Mouse (Mus musculus) frontal cortex, postnatal 14 days (tissue): ENCODE measurements around the gene Amz1.

Experiments
- DNase-seq, 2 experiments: peaks; one replicate each; pipeline ENCODE4 v3.0.0; 2022; ENCODE audit warnings: low spot score in 2 of 2

Amz1 gene

DNA sequence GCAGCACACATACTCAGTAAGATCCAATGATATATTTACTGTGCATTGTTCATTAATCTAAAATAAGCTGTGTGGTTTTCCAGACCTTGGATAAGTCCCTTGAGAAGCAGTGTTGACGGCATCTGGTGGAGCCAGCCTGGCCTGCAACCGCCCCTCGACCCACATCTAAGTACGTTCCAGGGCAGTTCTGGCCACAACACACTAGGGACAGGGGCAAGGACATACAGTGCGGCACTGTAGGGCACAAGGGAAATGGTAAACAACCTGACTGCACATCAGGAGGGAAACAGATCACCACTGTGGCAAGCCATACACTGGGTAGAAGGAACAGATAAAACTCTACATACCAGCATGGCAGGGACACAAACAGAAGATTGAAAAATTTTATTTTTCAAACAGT lies 77.9 kb downstream of the Amz1 start:
- DNase-seq: no peak

DNA sequence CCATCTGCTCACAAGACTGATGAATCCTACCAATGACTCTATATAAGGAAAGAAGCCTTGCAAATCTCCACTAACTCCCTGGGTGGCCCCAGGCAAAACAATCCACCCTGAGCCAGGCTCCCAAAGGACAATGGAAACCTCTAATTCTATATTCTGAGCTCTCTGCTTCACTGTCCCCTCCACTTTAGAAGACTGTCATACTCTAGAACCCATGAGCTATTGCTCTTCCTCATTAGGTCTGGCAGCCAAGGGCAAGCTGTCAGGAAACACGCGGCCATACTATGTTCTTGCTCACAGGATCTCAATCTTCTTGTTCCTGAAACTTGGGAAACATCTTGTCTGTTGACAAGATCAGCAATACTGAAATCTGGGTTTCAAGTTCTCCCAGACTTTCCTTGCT lies 82.3 kb downstream of the Amz1 start:
- no peak for DNase-seq

DNA sequence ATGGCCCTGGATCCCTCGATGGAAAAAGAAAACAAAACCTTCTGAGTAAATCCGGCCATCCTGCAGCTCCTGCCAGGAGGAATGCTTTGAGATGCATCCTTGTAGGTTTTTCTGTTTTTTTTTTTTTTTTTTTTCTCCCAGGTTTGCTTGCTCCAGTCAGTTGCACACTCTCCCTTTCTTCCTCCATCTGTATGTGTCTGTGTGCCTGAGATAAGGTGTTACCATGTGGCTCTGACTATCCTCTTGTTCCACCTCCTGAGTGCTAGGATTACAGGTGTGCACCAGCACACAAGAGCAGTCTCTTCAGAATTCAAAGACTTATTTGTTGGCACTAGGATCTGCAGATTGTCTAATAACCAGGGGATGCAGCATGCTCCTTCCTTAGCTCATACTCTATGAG lies 83.0 kb downstream of the Amz1 start:
- DNase-seq: no peak
